Mouse (Mus musculus) lung, embryonic 14.5 days (tissue): ENCODE data around the gene Gm4027. TPM values are rescaled to one million over a fixed set of nuclear protein-coding genes. Genes with fewer than 3 reads are reported as not detected.
"Not testable (repeated sequence)": the region's sequence is repeated elsewhere in the genome, so short reads cannot be mapped to it uniquely, and the experiment has no call there.

ENCODE experiments used
- ATAC-seq: fragments of 200-750 bp; cut with Nextera tagmentation; 2 replicates; pipeline ENCODE4 v1.8.0; 2017; ENCODE audit warnings: mild to moderate bottlenecking, moderate TSS enrichment, moderate library complexity; ENCODE audit not compliant: insufficient read depth
- DNase-seq: peaks from one replicate; pipeline ENCODE4 v3.0.0-alpha.2; 2015
- H3K27ac ChIP-seq: fragments of 300-500 bp; sonication (generic); 2 replicates; pipeline ENCODE4 v1.5.1; 2014; ENCODE audit warnings: low read depth, mild to moderate bottlenecking, moderate library complexity
- H3K27me3 ChIP-seq: fragments of 300-500 bp; sonication (generic); 2 replicates; pipeline ENCODE4 v1.6.1; 2014; ENCODE audit warnings: low read length, control low read depth; ENCODE audit not compliant: insufficient read depth
- H3K36me3 ChIP-seq: fragments of 300-500 bp; sonication (generic); 2 replicates; pipeline ENCODE4 v1.6.1; 2014; ENCODE audit warnings: control low read depth; ENCODE audit not compliant: insufficient read depth
- H3K4me1 ChIP-seq: fragments of 300-500 bp; sonication (generic); 2 replicates; pipeline ENCODE4 v1.6.1; 2014; ENCODE audit warnings: antibody characterized with exemption, control low read depth; ENCODE audit not compliant: insufficient read depth
- H3K4me2 ChIP-seq: fragments of 300-500 bp; sonication (generic); 2 replicates; pipeline ENCODE4 v1.6.1; 2014; ENCODE audit warnings: mild to moderate bottlenecking
- H3K4me3 ChIP-seq: fragments of 300-500 bp; sonication (generic); 2 replicates; pipeline ENCODE4 v1.5.1; 2014; ENCODE audit warnings: low read depth, low read length
- H3K9ac ChIP-seq: fragments of 300-500 bp; sonication (generic); 2 replicates; pipeline ENCODE4 v1.6.1; 2014
- H3K9me3 ChIP-seq: fragments of 300-500 bp; sonication (generic); 2 replicates; pipeline ENCODE4 v1.6.1; 2016; ENCODE audit warnings: low read depth, low read length, control low read depth
- WGBS: fragments of 180-500 bp; shearing (Covaris S2); extraction: QIAGEN DNeasy Blood & Tissue Kit; methylation state at CpG from one replicate; pipeline ENCODE4 v1.1.7; 2014; 5-methylcytosine and 5-hydroxymethylcytosine counted together
- polyA plus RNA-seq: library from polyadenylated mRNA; unstranded; fragments of >200 nt; fragmentation: Nextera tagmentation; extraction: Ambion mirVana; gene quantifications from 2 replicates; pipeline ENCODE4 v1.2.1, GENCODE M21; 2014

Gene Gm4027
- polyA plus RNA-seq: not detected in 2 replicates

DNA sequence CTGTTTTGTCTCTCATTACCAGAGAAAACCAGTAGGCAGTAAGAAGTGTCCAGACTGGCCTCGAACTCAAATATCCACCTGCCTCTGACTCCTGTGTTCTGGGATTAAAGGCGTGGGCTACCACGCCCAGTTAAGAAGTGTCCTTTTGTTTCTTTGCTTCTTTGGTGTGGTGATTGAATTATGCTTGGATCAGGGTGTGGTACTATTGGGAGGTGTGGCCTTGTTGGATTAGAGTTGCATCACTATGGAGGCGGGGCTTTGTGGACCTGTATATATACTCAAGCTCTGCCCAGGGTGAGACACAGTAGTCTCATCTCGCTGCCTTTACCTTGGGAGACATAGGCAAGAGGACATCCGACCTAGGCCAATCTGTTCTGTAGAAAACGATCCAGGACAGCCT is at the start of gene Gm4027:
Gene Gm4027 (plus strand): TSS at position 301 of the 400 bp plus-strand sequence.
- H3K4me3 ChIP-seq: not testable (repeated sequence)

DNA sequence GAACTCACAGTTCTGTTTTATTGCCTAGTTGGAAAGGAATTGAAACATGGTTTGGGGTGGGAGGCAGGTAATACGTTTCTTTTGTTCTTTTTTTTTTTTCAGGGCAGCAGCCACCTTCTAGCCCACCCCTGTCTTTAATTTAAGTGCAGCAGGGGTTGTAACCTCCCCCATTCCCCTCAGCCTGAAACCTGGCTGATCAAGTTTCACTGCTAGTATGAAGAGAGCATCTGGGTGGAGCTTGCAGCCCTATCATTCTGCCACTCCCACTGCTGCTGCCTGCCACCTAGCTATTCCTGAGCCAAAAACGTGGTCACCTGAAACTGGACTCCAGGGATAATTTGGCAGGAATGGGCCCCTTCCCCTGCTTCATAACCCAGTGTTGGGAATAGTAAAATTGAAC is 17.3 kb upstream of the Gm4027 start:
- not testable (repeated sequence) for H3K9ac ChIP-seq, H3K4me2 ChIP-seq, H3K4me1 ChIP-seq, H3K27me3 ChIP-seq, ATAC-seq, H3K4me3 ChIP-seq, DNase-seq, H3K27ac ChIP-seq, H3K36me3 ChIP-seq, H3K9me3 ChIP-seq
- WGBS: 6% methylated on average over 2 of the region's 2 CpGs

More for the DNA sequence above, at the start of gene Gm4027:
- H3K9me3 ChIP-seq, H3K27me3 ChIP-seq, H3K9ac ChIP-seq, DNase-seq, H3K4me2 ChIP-seq, H3K4me1 ChIP-seq, H3K36me3 ChIP-seq, ATAC-seq, H3K27ac ChIP-seq: not testable (repeated sequence)
- 74% methylated on average over 5 of the region's 7 CpGs for WGBS

DNA sequence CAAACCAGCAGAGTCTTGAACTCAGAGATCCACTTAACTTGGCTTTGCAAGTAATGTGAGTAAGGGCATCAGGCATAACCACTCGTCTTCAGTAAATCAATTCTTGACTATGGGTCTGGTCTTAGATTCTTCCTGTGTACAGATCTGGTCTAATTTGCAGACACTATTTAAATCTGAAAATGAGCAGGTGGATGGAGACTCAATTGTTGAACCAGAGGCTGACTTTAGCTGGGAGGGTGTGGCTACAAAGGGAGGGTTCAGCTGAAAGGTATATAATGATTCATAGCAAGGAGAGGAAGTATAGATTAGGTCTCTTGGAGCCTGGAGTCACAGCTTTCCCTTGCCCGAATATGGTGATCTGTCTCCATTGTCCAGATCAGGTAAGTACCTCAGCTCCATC is 16.3 kb upstream of the Gm4027 start, which contains the start of gene Oog1:
Gene Oog1 (plus strand): TSS at position 301 of the 400 bp plus-strand sequence.
- H3K4me1 ChIP-seq, H3K27me3 ChIP-seq, H3K4me3 ChIP-seq, H3K36me3 ChIP-seq, H3K9me3 ChIP-seq, H3K4me2 ChIP-seq, DNase-seq, H3K9ac ChIP-seq, H3K27ac ChIP-seq, ATAC-seq: not testable (repeated sequence)
- WGBS: 75% methylated on average over 1 of the region's 2 CpGs

DNA sequence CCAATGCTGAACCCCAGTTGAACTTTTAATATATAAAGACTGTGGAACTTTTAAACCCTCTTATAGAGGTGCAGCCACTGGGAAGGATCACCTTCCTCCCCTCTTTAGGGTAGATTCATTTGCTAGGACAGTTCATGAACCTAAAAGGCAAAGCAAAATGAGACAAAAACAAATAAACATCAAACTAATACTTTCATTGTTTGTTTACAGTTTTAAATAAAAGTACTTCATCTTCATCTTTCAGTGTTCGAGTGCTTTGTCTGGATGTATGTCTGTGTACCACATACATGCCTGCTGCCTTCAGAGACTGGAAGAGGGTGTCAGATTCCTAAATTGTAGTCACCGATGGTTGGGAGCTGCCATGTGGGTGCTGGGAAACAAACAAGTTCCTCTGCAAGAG is 25.9 kb downstream of the Gm4027 start, which contains the start of gene Gm16381:
Gene Gm16381 (minus strand): TSS at position 101 of the 400 bp plus-strand sequence.
- WGBS: 61% methylated on average over 1 of the region's 2 CpGs
- not testable (repeated sequence) for ATAC-seq

DNA sequence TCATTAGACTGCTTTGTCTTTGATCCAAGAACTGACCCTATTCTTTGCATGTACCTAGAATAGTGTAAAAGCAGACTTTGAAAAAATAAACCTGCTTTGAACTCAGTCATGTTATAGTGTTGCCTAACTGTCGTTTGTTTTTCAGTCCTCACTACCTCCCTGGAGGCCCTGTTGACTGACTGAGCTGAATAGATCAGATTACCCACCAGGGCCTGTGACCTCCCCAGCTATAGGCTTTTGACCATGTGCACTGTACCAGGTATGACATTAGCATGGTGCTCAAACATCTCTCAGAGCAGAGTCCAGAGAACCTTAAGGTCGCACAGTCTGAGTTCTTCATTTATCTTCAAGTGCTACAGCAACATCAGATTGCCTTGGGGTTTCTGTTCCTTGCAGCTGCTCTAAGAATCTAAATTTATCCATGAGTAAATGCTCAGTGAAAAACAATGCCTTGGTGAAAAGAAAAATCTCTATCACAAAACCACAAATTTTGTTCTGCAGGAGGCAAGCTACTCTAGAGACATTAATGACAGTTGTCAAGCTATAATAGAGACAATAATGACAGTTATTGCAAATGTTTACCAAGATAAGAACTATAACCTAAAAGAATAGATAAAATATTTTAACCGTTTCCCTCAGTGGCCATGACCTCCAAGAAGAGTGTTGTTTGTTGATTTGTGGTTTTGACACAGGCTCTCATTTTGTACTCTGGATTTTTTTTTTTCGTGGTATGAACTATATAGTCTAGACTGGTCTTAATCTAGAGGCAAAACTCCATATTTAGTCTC is 34.4 kb downstream of the Gm4027 start:
- not testable (repeated sequence) for H3K9ac ChIP-seq, H3K27me3 ChIP-seq, ATAC-seq, H3K4me2 ChIP-seq, H3K4me1 ChIP-seq, H3K27ac ChIP-seq, DNase-seq, H3K4me3 ChIP-seq, H3K36me3 ChIP-seq, H3K9me3 ChIP-seq
- 50% methylated on average over 1 of the region's 4 CpGs for WGBS

More for the DNA sequence above, 25.9 kb downstream of the Gm4027 start, which contains the start of gene Gm16381:
- H3K4me3 ChIP-seq, DNase-seq, H3K27ac ChIP-seq, H3K9ac ChIP-seq, H3K4me2 ChIP-seq, H3K27me3 ChIP-seq, H3K36me3 ChIP-seq, H3K4me1 ChIP-seq, H3K9me3 ChIP-seq: not testable (repeated sequence)

Other genes with a start within 250 kb of the Gm4027 start
- gene Sptlc2, start 230.5 kb upstream of the Gm4027 start, polyA plus RNA-seq: 94.6 and 103 TPM in 2 replicates
- 287 and 308 TPM in 2 replicates for gene Slirp, start 175.0 kb upstream of the Gm4027 start, polyA plus RNA-seq
- 49.8 and 62.9 TPM in 2 replicates for gene Alkbh1, start 174.9 kb upstream of the Gm4027 start, polyA plus RNA-seq
- gene Snw1, start 146.6 kb upstream of the Gm4027 start, polyA plus RNA-seq: 126 and 131 TPM in 2 replicates
- gene Gm5788, start 124.1 kb upstream of the Gm4027 start, polyA plus RNA-seq: not detected in 2 replicates
- gene Gm8300, start 104.6 kb upstream of the Gm4027 start, polyA plus RNA-seq: not detected in 2 replicates
- gene Oog1, start 16.2 kb upstream of the Gm4027 start, polyA plus RNA-seq: not detected in 2 replicates
- gene Gm16381, start 25.8 kb downstream of the Gm4027 start, polyA plus RNA-seq: not detected in 2 replicates
- not detected in 2 replicates for gene Gm21319, start 156.9 kb downstream of the Gm4027 start, polyA plus RNA-seq
- gene Gm21936, start 176.6 kb downstream of the Gm4027 start, polyA plus RNA-seq: not detected in 2 replicates
- gene BB287469, start 197.7 kb downstream of the Gm4027 start, polyA plus RNA-seq: not detected in 2 replicates
- not detected in 2 replicates for gene Gm2001, start 223.5 kb downstream of the Gm4027 start, polyA plus RNA-seq